In genomic region chr8:122735542-122736473, GRCm38 (mm10) we compare ENCODE assay signal across 9 mouse cellular contexts. TPM values are rescaled to one million over a fixed set of nuclear protein-coding genes. Genes with fewer than 3 reads are reported as not detected.
DNase-seq lines count a peak whose midpoint lies in the region; ATAC-seq lines count a peak whose summit lies in the region.
"Had no signal": no experiment of that assay in that cellular context is flagged by ENCODE, and none has a peak within 500 bp of the region (broad histone marks: within the 10 kb centered on the region; RNA-seq: fewer than 3 reads in every experiment).

No protein-coding gene starts in this region.

- peak overlapping the region; percentile 37 for H3K4me2 ChIP-seq in heart, embryonic 16.5 days (ENCODE audit: low read depth, low read length)
- H3K4me2 ChIP-seq in liver, embryonic 15.5 days: peak overlapping the region; percentile 54
- H3K4me2 ChIP-seq: neural tube, embryonic 12.5 days had no signal

- H3K9me3 ChIP-seq in heart, embryonic 16.5 days (replicated peaks; ENCODE audit: control insufficient read depth, low read length): no peaks in the 10 kb centered on the region
- H3K9me3 ChIP-seq in liver, embryonic 15.5 days (replicated peaks): no peaks in the 10 kb centered on the region
- H3K9me3 ChIP-seq: neural tube, embryonic 12.5 days had no signal

- peaks cover 13% of the 10 kb centered on the region for H3K27me3 ChIP-seq in heart, embryonic 16.5 days (ENCODE audit: control insufficient read depth, insufficient read depth, low read length)
- H3K27me3 ChIP-seq in liver, embryonic 15.5 days: peaks cover 99% of the 10 kb centered on the region
- H3K27me3 ChIP-seq: neural tube, embryonic 12.5 days had no signal

- ATAC-seq in heart, embryonic 16.5 days (replicated peaks; ENCODE audit: extremely low read depth, insufficient read depth, low FRiP score): peak; percentile 88
- ATAC-seq in liver, embryonic 15.5 days (ENCODE audit: insufficient read depth): peak; percentile 92
- no peak for ATAC-seq in inflammation-experienced regulatory T-cells, adult 6 months

- peak; percentile 46 for DNase-seq in spleen, adult 12 weeks (ENCODE audit: low spot score)
- DNase-seq in spleen, postnatal 10 days (ENCODE audit: low spot score in 2 of 2): no peak
- DNase-seq in frontal cortex, adult 2 months (ENCODE audit: extremely low spot score in 1 of 2, low spot score in 1 of 2): no peak
- no peak for DNase-seq in left cerebral cortex, postnatal 36 days (ENCODE audit: low spot score in 2 of 2)
- DNase-seq: layer of hippocampus, adult 9-11 months had no signal

- no peak overlapping the region for H3K9ac ChIP-seq in heart, embryonic 16.5 days (ENCODE audit: low read length)
- peak overlapping the region; percentile 36 for H3K9ac ChIP-seq in liver, embryonic 15.5 days
- H3K9ac ChIP-seq: neural tube, embryonic 12.5 days had no signal

- H3K4me1 ChIP-seq in heart, embryonic 16.5 days (ENCODE audit: control insufficient read depth, insufficient read depth, low read length): peaks cover 17% of the 10 kb centered on the region
- H3K4me1 ChIP-seq in liver, embryonic 15.5 days (replicated peaks): peaks cover 44% of the 10 kb centered on the region

- WGBS in heart, embryonic 16.5 days: 15% methylated on average over 19 of the region's 19 CpGs
- WGBS in liver, embryonic 15.5 days (ENCODE audit: insufficient replicate concordance): 10% methylated on average over 19 of the region's 19 CpGs

- peak overlapping the region; percentile 36 for H3K27ac ChIP-seq in heart, embryonic 16.5 days (ENCODE audit: low read length)
- peak overlapping the region; percentile 35; the same call in 1 of the 2 replicates for H3K27ac ChIP-seq in liver, embryonic 15.5 days (replicated peaks)
- H3K27ac ChIP-seq: neural tube, embryonic 12.5 days had no signal

- H3K4me3 ChIP-seq in heart, embryonic 16.5 days (ENCODE audit: low read length): peak overlapping the region; percentile 15
- H3K4me3 ChIP-seq in liver, embryonic 15.5 days (replicated peaks): peak overlapping the region; percentile 19
- H3K4me3 ChIP-seq: neural tube, embryonic 12.5 days had no signal

- H3K36me3 ChIP-seq in heart, embryonic 16.5 days (ENCODE audit: control insufficient read depth, insufficient read depth): no peaks in the 10 kb centered on the region
- H3K36me3 ChIP-seq in liver, embryonic 15.5 days (replicated peaks): no peaks in the 10 kb centered on the region
- H3K36me3 ChIP-seq: neural tube, embryonic 12.5 days had no signal

- intact Hi-C loops in left cerebral cortex, postnatal 36 days (cut with DNase I): no loop called here

RNA-seq across cellular contexts. Expression of gene Cbfa2t3, which starts 36.9 kb away (rescaled TPM):
- 4.6 and 4.8 TPM in 2 replicates for polyA plus RNA-seq in heart, embryonic 16.5 days (2015; fragmentation: Nextera tagmentation; extraction: Ambion mirVana)
- polyA plus RNA-seq in liver, embryonic 15.5 days (2015; fragmentation: Nextera tagmentation; extraction: Ambion mirVana): 3.5 and 3.6 TPM in 2 replicates
- 7.7 and 8.6 TPM in 2 replicates for polyA plus RNA-seq in frontal cortex, adult 2 months (2012; rRNA removed)
- polyA plus RNA-seq in inflammation-experienced regulatory T-cells, adult 6 months (2017; shearing (Covaris generic)): under 1 TPM; 0.31 to 0.54 (median 0.52) TPM
- 10 to 100 TPM; 26.2 to 37.5 TPM for total RNA-seq in left cerebral cortex, postnatal 36 days (2021)

RNA-seq across cellular contexts. Expression of gene Acsf3, which starts 39.5 kb away (rescaled TPM):
- polyA plus RNA-seq in heart, embryonic 16.5 days (2015; fragmentation: Nextera tagmentation; extraction: Ambion mirVana): 14.9 and 17.2 TPM in 2 replicates
- polyA plus RNA-seq in liver, embryonic 15.5 days (2015; fragmentation: Nextera tagmentation; extraction: Ambion mirVana): 8.3 and 9.9 TPM in 2 replicates
- 21.0 and 21.1 TPM in 2 replicates for polyA plus RNA-seq in frontal cortex, adult 2 months (2012; rRNA removed)
- polyA plus RNA-seq in inflammation-experienced regulatory T-cells, adult 6 months (2017; shearing (Covaris generic)): 10 to 100 TPM in 1 of 3 experiments, 1 to 10 TPM in 2; 7.8 to 10.1 (median 9.2) TPM
- total RNA-seq in left cerebral cortex, postnatal 36 days (2021): 10 to 100 TPM; 20.5 to 23.9 TPM
